Mouse (Mus musculus) effector memory CD4-positive, alpha-beta T cell, adult 5 months (primary cell): ENCODE data around the gene Tmem120a. TPM values are rescaled to one million over a fixed set of nuclear protein-coding genes. Genes with fewer than 3 reads are reported as not detected.

Source experiments
- polyA plus RNA-seq: library from polyadenylated mRNA; unstranded; fragments of 100-300 nt; shearing (Covaris generic); gene quantifications from one replicate; pipeline ENCODE4 v1.2.1, GENCODE M21; 2017

The Tmem120a gene
- polyA plus RNA-seq, result 92.9 TPM

GRCm38 (mm10) chr5:135743741-135744609, at the start of gene Tmem120a:
Gene Tmem120a (minus strand): TSS chr5:135744448.

GRCm38 (mm10) chr5:135778471-135779445, 34.5 kb upstream of the Tmem120a start, which contains the start of gene Mdh2:
Gene Mdh2 (plus strand): TSS chr5:135778480.

GRCm38 (mm10) chr5:135777796-135778470, 33.7 kb upstream of the Tmem120a start, which contains the start of gene Styxl1:
Gene Styxl1 (minus strand): TSS chr5:135778385.

Other genes starting within 250 kb of the Tmem120a start
- gene Hip1, start 199.3 kb downstream of the Tmem120a start, polyA plus RNA-seq, result 7.9 TPM
- gene Ccl26, start 180.9 kb downstream of the Tmem120a start, polyA plus RNA-seq, result not detected
- not detected for gene Ccl24, start 171.4 kb downstream of the Tmem120a start, polyA plus RNA-seq
- 24.2 TPM for gene Rhbdd2, start 111.8 kb downstream of the Tmem120a start, polyA plus RNA-seq
- 309 TPM for gene Por, start 74.4 kb downstream of the Tmem120a start, polyA plus RNA-seq
- not detected for gene Styxl1, start 33.9 kb upstream of the Tmem120a start, polyA plus RNA-seq
- 366 TPM for gene Mdh2, start 34.0 kb upstream of the Tmem120a start, polyA plus RNA-seq
- gene Srrm3, start 62.4 kb upstream of the Tmem120a start, polyA plus RNA-seq, result not detected
- 6.1 TPM for gene Hspb1, start 143.5 kb upstream of the Tmem120a start, polyA plus RNA-seq
- 63.7 TPM for gene Ywhag, start 190.2 kb upstream of the Tmem120a start, polyA plus RNA-seq
- not detected for gene Ssc4d, start 230.1 kb upstream of the Tmem120a start, polyA plus RNA-seq
- gene Zp3, start 235.7 kb upstream of the Tmem120a start, polyA plus RNA-seq, result not detected